Mouse (Mus musculus): ENCODE measurements around the gene Sh3kbp1. TPM values are rescaled to one million over a fixed set of nuclear protein-coding genes. Genes with fewer than 3 reads are reported as not detected.
A peak's percentile ranks its signal among the peaks of the same experiment; 100 is the strongest.

Sh3kbp1 gene
- polyA plus RNA-seq, 1 experiment, result 139 TPM

- no peak for TF ChIP-seq POLR2A (IDR thresholded peaks at IDR 0.05; ENCODE audit: borderline replicate concordance, low read depth, low read length)
- no peak for TF ChIP-seq CTCF (IDR thresholded peaks at IDR 0.05; ENCODE audit: low read depth, low read length)
- Histone ChIP-seq H3K27ac (ENCODE audit: insufficient read depth, low read depth, low read length) (no peak overlapping the region), H3K4me1 (ENCODE audit: control insufficient read depth, insufficient read depth, low read length) (peaks cover 20% of the 10 kb centered on the region), H3K4me3 (ENCODE audit: insufficient read depth, low read length) (no peak overlapping the region)
Measured at GRCm38 (mm10) chrX:159804371-159804770, 177.3 kb downstream of the Sh3kbp1 start.

- Histone ChIP-seq H3K27ac (ENCODE audit: insufficient read depth, low read depth, low read length) (no peak overlapping the region), H3K4me1 (ENCODE audit: control insufficient read depth, insufficient read depth, low read length) (peaks cover 7% of the 10 kb centered on the region), H3K4me3 (ENCODE audit: insufficient read depth, low read length) (no peak overlapping the region)
- TF ChIP-seq CTCF (IDR thresholded peaks at IDR 0.05; ENCODE audit: low read depth, low read length) (no peak), POLR2A (IDR thresholded peaks at IDR 0.05; ENCODE audit: borderline replicate concordance, low read depth, low read length) (no peak)
Measured at GRCm38 (mm10) chrX:159809510-159809909, 182.4 kb downstream of the Sh3kbp1 start.

GRCm38 (mm10) chrX:159810469-159810868 is 183.4 kb downstream of the Sh3kbp1 start:
- no peak overlapping the region for H3K27ac ChIP-seq (ENCODE audit: insufficient read depth, low read depth, low read length)
- TF ChIP-seq POLR2A (IDR thresholded peaks at IDR 0.05; ENCODE audit: borderline replicate concordance, low read depth, low read length) (no peak), CTCF (IDR thresholded peaks at IDR 0.05; ENCODE audit: low read depth, low read length) (no peak)
- H3K4me1 ChIP-seq (ENCODE audit: control insufficient read depth, insufficient read depth, low read length), result peaks cover 3% of the 10 kb centered on the region; the same call in 1 of the 2 replicates
- H3K4me3 ChIP-seq (ENCODE audit: insufficient read depth, low read length), result no peak overlapping the region

DNA sequence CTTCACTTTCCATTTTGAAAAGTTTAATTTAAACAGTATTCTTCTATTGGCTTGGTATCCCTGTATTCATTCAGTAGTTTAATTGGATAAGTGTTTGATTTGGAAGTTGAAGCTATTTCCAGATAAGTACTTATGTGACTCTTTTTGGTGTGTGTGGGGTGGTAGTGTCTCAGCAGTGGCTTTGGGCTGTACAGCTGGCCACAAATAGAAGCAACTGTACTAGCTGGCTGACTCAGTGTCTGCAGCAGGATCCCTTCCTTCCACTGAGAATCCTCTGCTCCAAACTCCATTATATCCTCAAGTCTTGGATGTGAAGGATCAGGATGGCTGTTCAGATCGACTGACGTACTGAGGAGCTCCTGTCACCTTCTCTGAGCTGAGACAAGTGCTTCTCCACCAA is 190.4 kb downstream of the Sh3kbp1 start:
- TF ChIP-seq CTCF (IDR thresholded peaks at IDR 0.05; ENCODE audit: low read depth, low read length), result no peak
- no peak for TF ChIP-seq POLR2A (IDR thresholded peaks at IDR 0.05; ENCODE audit: borderline replicate concordance, low read depth, low read length)
- H3K4me3 ChIP-seq (ENCODE audit: insufficient read depth, low read length), result no peak overlapping the region

DNA sequence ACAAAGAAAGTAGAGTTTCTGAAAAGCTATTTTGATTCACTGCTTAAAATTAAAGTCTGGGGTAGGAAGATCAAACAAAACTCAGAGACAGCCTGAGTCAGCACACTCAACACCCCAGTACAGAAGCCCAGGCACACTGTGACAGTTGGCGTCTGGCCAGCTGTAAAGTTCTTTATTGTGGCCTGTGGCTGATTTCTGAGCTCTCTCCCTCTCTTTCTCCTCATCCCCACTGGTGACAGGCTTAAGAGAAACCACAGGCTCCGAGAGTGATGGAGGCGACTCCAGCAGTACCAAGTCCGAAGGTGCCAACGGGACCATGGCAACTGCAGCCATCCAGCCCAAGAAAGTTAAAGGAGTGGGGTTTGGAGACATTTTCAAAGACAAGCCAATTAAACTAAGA is 201.1 kb downstream of the Sh3kbp1 start:
- H3K4me3 ChIP-seq (ENCODE audit: insufficient read depth, low read length), result no peak overlapping the region
- peaks cover 8% of the 10 kb centered on the region for H3K4me1 ChIP-seq (ENCODE audit: control insufficient read depth, insufficient read depth, low read length)
- no peak for TF ChIP-seq CTCF (IDR thresholded peaks at IDR 0.05; ENCODE audit: low read depth, low read length)
- TF ChIP-seq POLR2A (IDR thresholded peaks at IDR 0.05; ENCODE audit: borderline replicate concordance, low read depth, low read length), result no peak
- H3K27ac ChIP-seq (ENCODE audit: insufficient read depth, low read depth, low read length), result no peak overlapping the region

More for the DNA sequence above, 190.4 kb downstream of the Sh3kbp1 start:
- Histone ChIP-seq H3K27ac (ENCODE audit: insufficient read depth, low read depth, low read length) (no peak overlapping the region), H3K4me1 (ENCODE audit: control insufficient read depth, insufficient read depth, low read length) (no peaks in the 10 kb centered on the region)

DNA sequence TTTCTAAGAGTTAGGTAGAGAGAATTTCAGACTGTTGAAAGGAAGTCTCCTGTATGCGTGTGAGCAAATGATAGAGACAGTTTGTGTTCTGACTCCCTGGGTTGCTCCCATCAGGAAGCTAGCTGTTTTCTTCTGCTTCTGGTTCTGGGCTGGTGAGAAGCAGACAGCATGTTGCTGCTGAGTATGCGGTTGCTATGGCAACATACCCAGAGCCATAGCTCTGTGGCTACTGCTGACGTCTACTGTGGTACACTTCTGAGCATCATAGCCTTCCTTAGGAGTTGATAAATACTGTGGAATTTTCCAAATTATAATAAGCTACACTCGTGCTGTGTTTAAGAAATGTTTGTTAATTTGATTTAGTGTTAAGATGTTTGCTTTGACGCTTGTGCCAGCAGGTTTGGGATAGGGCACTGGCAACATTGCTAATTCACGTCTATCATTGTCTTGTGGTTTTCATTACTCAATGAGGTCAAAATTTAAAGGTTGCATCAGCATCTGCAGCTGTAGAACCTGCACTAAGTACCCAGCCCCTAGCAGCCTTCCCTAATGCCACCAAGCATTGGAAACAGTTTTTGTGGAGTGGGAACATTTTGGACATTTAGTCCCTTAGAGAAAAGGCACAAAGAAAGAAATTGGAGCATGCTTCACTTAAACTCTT is 202.2 kb downstream of the Sh3kbp1 start:
- Histone ChIP-seq H3K27ac (ENCODE audit: insufficient read depth, low read depth, low read length) (no peak overlapping the region), H3K4me1 (ENCODE audit: control insufficient read depth, insufficient read depth, low read length) (peaks cover 10% of the 10 kb centered on the region), H3K4me3 (ENCODE audit: insufficient read depth, low read length) (no peak overlapping the region)
- no peak for TF ChIP-seq CTCF (IDR thresholded peaks at IDR 0.05; ENCODE audit: low read depth, low read length)
- TF ChIP-seq POLR2A (IDR thresholded peaks at IDR 0.05; ENCODE audit: borderline replicate concordance, low read depth, low read length), result no peak

DNA sequence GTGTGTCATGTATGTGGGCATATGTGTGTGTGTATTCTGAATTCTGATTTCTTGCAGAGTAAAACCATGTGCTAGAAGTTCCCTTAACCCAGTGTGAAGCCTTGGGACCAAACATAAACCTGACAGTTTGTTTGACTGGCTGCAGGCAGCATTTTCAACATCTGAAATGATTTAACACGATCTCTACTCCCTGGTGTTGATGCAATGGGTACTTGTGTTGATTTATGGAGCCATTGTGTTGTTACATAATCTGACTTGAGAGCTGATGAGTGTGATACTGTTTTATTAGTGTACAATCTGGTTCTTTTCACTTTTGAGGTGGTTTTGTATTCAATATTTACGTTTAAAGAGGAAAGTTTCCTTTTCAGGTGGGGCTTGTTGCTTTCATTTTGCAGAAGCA is 204.1 kb downstream of the Sh3kbp1 start:
- no peak for TF ChIP-seq POLR2A (IDR thresholded peaks at IDR 0.05; ENCODE audit: borderline replicate concordance, low read depth, low read length)
- TF ChIP-seq CTCF (IDR thresholded peaks at IDR 0.05; ENCODE audit: low read depth, low read length), result no peak
- Histone ChIP-seq H3K4me1 (ENCODE audit: control insufficient read depth, insufficient read depth, low read length) (peaks cover 19% of the 10 kb centered on the region), H3K4me3 (ENCODE audit: insufficient read depth, low read length) (no peak overlapping the region), H3K27ac (ENCODE audit: insufficient read depth, low read depth, low read length) (no peak overlapping the region)

- 0 out of 2 replicates have a peak overlapping the region, but pooled peaks have one; percentile 54 for H3K27ac ChIP-seq (ENCODE audit: insufficient read depth, low read depth, low read length)
- TF ChIP-seq CTCF (IDR thresholded peaks at IDR 0.05; ENCODE audit: low read depth, low read length) (no peak), POLR2A (IDR thresholded peaks at IDR 0.05; ENCODE audit: borderline replicate concordance, low read depth, low read length) (no peak)
- no peak overlapping the region for H3K4me3 ChIP-seq (ENCODE audit: insufficient read depth, low read length)
Measured at GRCm38 (mm10) chrX:159835239-159835638, 208.2 kb downstream of the Sh3kbp1 start.

GRCm38 (mm10) chrX:159837379-159837778 is 210.3 kb downstream of the Sh3kbp1 start:
- Histone ChIP-seq H3K4me1 (ENCODE audit: control insufficient read depth, insufficient read depth, low read length) (peaks cover 24% of the 10 kb centered on the region), H3K4me3 (ENCODE audit: insufficient read depth, low read length) (no peak overlapping the region), H3K27ac (ENCODE audit: insufficient read depth, low read depth, low read length) (peak overlapping the region; percentile 42; the same call in 1 of the 2 replicates)

More at GRCm38 (mm10) chrX:159835239-159835638, 208.2 kb downstream of the Sh3kbp1 start:
- H3K4me1 ChIP-seq (ENCODE audit: control insufficient read depth, insufficient read depth, low read length), result peaks cover 24% of the 10 kb centered on the region

DNA sequence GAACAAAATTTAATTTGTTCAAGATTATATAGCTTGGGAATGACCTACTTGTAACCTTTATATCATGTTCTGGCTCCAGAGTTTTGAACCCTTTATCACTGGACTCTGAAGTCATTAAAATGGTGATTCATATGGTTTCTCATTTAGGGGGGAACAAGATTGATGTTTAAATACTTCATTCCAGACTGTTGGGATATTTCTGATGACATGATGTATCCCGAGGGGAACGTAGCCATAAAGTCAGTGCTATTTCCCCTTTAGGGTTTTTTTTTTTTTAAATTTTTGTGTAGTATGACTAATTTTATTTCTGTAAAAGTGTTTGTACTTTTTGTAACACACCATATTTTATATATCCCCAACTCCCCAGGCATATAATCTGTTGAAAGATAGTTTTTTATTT is 212.7 kb downstream of the Sh3kbp1 start:
- peaks cover 18% of the 10 kb centered on the region for H3K4me1 ChIP-seq (ENCODE audit: control insufficient read depth, insufficient read depth, low read length)
- TF ChIP-seq POLR2A (IDR thresholded peaks at IDR 0.05; ENCODE audit: borderline replicate concordance, low read depth, low read length) (no peak), CTCF (IDR thresholded peaks at IDR 0.05; ENCODE audit: low read depth, low read length) (no peak)
- peak overlapping the region; percentile 36; the same call in 1 of the 2 replicates for H3K27ac ChIP-seq (ENCODE audit: insufficient read depth, low read depth, low read length)
- H3K4me3 ChIP-seq (ENCODE audit: insufficient read depth, low read length), result no peak overlapping the region

More at GRCm38 (mm10) chrX:159837379-159837778, 210.3 kb downstream of the Sh3kbp1 start:
- no peak for TF ChIP-seq CTCF (IDR thresholded peaks at IDR 0.05; ENCODE audit: low read depth, low read length)
- TF ChIP-seq POLR2A (IDR thresholded peaks at IDR 0.05; ENCODE audit: borderline replicate concordance, low read depth, low read length), result no peak
